Mouse (Mus musculus): Measurements from ENCODE around the gene Mkln1.
A peak's percentile ranks its signal among the peaks of the same experiment; 100 is the strongest.

Mkln1 gene

GRCm38 (mm10) chr6:31399206-31399549 lies 643 bp downstream of the Mkln1 start:
- DNase-seq: no peak

GRCm38 (mm10) chr6:31399566-31399965 lies 1.0 kb downstream of the Mkln1 start:
- no peak for DNase-seq

GRCm38 (mm10) chr6:31411017-31411416 lies 12.5 kb downstream of the Mkln1 start:
- no peak for DNase-seq

GRCm38 (mm10) chr6:31412487-31412886 lies 14.0 kb downstream of the Mkln1 start:
- DNase-seq: peak; percentile 20

GRCm38 (mm10) chr6:31413556-31413955 lies 15.0 kb downstream of the Mkln1 start:
- DNase-seq: no peak

GRCm38 (mm10) chr6:31414303-31414702 lies 15.8 kb downstream of the Mkln1 start:
- DNase-seq: no peak

GRCm38 (mm10) chr6:31425428-31425827 lies 26.9 kb downstream of the Mkln1 start:
- no peak for DNase-seq

- no peak for DNase-seq
Observed at GRCm38 (mm10) chr6:31437264-31437663, 38.7 kb downstream of the Mkln1 start.

- no peak for DNase-seq
Observed at GRCm38 (mm10) chr6:31445258-31445657, 46.7 kb downstream of the Mkln1 start.

GRCm38 (mm10) chr6:31453735-31454134 lies 55.2 kb downstream of the Mkln1 start:
- peak; percentile 34 for DNase-seq

GRCm38 (mm10) chr6:31455376-31455775 lies 56.8 kb downstream of the Mkln1 start:
- DNase-seq: peak; percentile 69

GRCm38 (mm10) chr6:31456988-31457387 lies 58.5 kb downstream of the Mkln1 start:
- no peak for DNase-seq

GRCm38 (mm10) chr6:31469431-31469830 lies 70.9 kb downstream of the Mkln1 start:
- DNase-seq: no peak

GRCm38 (mm10) chr6:31478221-31478620 lies 79.7 kb downstream of the Mkln1 start:
- DNase-seq: no peak

GRCm38 (mm10) chr6:31480008-31480407 lies 81.5 kb downstream of the Mkln1 start:
- DNase-seq: no peak

GRCm38 (mm10) chr6:31486601-31487000 lies 88.1 kb downstream of the Mkln1 start:
- no peak for DNase-seq

- peak; percentile 34 for DNase-seq
Observed at GRCm38 (mm10) chr6:31489950-31490349, 91.4 kb downstream of the Mkln1 start.

- no peak for DNase-seq
Observed at GRCm38 (mm10) chr6:31495122-31495731, 96.7 kb downstream of the Mkln1 start.

- no peak for DNase-seq
Observed at GRCm38 (mm10) chr6:31496227-31496626, 97.7 kb downstream of the Mkln1 start.

GRCm38 (mm10) chr6:31499836-31500235 lies 101.3 kb downstream of the Mkln1 start:
- DNase-seq: no peak

GRCm38 (mm10) chr6:31500260-31500659 lies 101.7 kb downstream of the Mkln1 start:
- no peak for DNase-seq

GRCm38 (mm10) chr6:31500691-31501090 lies 102.2 kb downstream of the Mkln1 start:
- no peak for DNase-seq

GRCm38 (mm10) chr6:31502614-31503013 lies 104.1 kb downstream of the Mkln1 start:
- peak; percentile 66 for DNase-seq

GRCm38 (mm10) chr6:31513726-31514125 lies 115.2 kb downstream of the Mkln1 start:
- no peak for DNase-seq

GRCm38 (mm10) chr6:31517681-31518337 lies 119.3 kb downstream of the Mkln1 start:
- no peak for DNase-seq
